Mouse (Mus musculus): ENCODE results near the gene Shc2. TPM values are rescaled to one million over a fixed set of nuclear protein-coding genes. Genes with fewer than 3 reads are reported as not detected.

Gene Shc2
- polyA plus RNA-seq, 1 experiment from 2014 or later: 1.1 TPM

GRCm38 (mm10) chr10:79669576-79670057 is 31.9 kb upstream of the Shc2 start:
- Histone ChIP-seq H3K9me3 (ENCODE audit: low read length) (no peaks in the 10 kb centered on the region), H3K4me2 (replicated peaks; ENCODE audit: low read depth, low read length) (peak overlapping the region; percentile 69), H3K9ac (replicated peaks; ENCODE audit: low read depth) (peak overlapping the region; percentile 45), H3K27me3 (replicated peaks; ENCODE audit: insufficient read depth, low read length) (no peaks in the 10 kb centered on the region), H3K4me3 (ENCODE audit: low read depth, low read length) (peak overlapping the region; percentile 88), H3K4me1 (ENCODE audit: insufficient read depth, low read depth, low read length) (peaks cover 10% of the 10 kb centered on the region; the same call in 1 of the 2 replicates), H3K27ac (ENCODE audit: low read length) (peak overlapping the region; percentile 88), H3K36me3 (ENCODE audit: insufficient read depth, low read length) (no peaks in the 10 kb centered on the region)
- DNase-seq (ENCODE audit: low spot score): peak; percentile 65
- TF ChIP-seq EP300 (IDR thresholded peaks at IDR 0.05) (no peak), CTCF (IDR thresholded peaks at IDR 0.05) (no peak)
- WGBS: under 1% methylated on average over 47 of the region's 47 CpGs
- ATAC-seq: peak; percentile 47

GRCm38 (mm10) chr10:79668771-79669575 is 31.3 kb upstream of the Shc2 start, which contains the start of gene Tpgs1:
Gene Tpgs1 (plus strand): TSS chr10:79669369.
- no peaks in the 10 kb centered on the region for H3K36me3 ChIP-seq (ENCODE audit: insufficient read depth, low read length)
- H3K9me3 ChIP-seq (ENCODE audit: low read length): no peaks in the 10 kb centered on the region
- TF ChIP-seq CTCF (IDR thresholded peaks at IDR 0.05): peak; percentile 91
- TF ChIP-seq EP300 (IDR thresholded peaks at IDR 0.05): peak; percentile 63
- H3K4me2 ChIP-seq (replicated peaks; ENCODE audit: low read depth, low read length): peak within 1 kb of the TSS; percentile 69
- DNase-seq (ENCODE audit: low spot score): peak; percentile 96
- peak within 1 kb of the TSS; percentile 88 for H3K4me3 ChIP-seq (ENCODE audit: low read depth, low read length)
- peak within 1 kb of the TSS; percentile 88 for H3K27ac ChIP-seq (ENCODE audit: low read length)
- H3K27me3 ChIP-seq (replicated peaks; ENCODE audit: insufficient read depth, low read length): no peaks in the 10 kb centered on the region
- H3K9ac ChIP-seq (replicated peaks; ENCODE audit: low read depth): peak within 1 kb of the TSS; percentile 45
- H3K4me1 ChIP-seq (ENCODE audit: insufficient read depth, low read depth, low read length): peaks cover 10% of the 10 kb centered on the region; the same call in 1 of the 2 replicates
- ATAC-seq: peak; percentile 91
- WGBS: under 1% methylated on average over 44 of the region's 45 CpGs

- DNase-seq (ENCODE audit: low spot score) (no peak), ATAC-seq (no peak)
- 81% methylated on average over 5 of the region's 5 CpGs for WGBS
- no peak overlapping the region for H3K9ac ChIP-seq (replicated peaks; ENCODE audit: low read depth)
- no peak for TF ChIP-seq EP300 (IDR thresholded peaks at IDR 0.05)
- no peak for TF ChIP-seq CTCF (IDR thresholded peaks at IDR 0.05)
- H3K27me3 ChIP-seq (replicated peaks; ENCODE audit: insufficient read depth, low read length): no peaks in the 10 kb centered on the region
- H3K36me3 ChIP-seq (ENCODE audit: insufficient read depth, low read length): no peaks in the 10 kb centered on the region
- H3K4me2 ChIP-seq (replicated peaks; ENCODE audit: low read depth, low read length): no peak overlapping the region
- H3K4me1 ChIP-seq (ENCODE audit: insufficient read depth, low read depth, low read length): peaks cover 10% of the 10 kb centered on the region; the same call in 1 of the 2 replicates
- no peak overlapping the region for H3K27ac ChIP-seq (ENCODE audit: low read length)
- H3K9me3 ChIP-seq (ENCODE audit: low read length): no peaks in the 10 kb centered on the region
- no peak overlapping the region for H3K4me3 ChIP-seq (ENCODE audit: low read depth, low read length)
Measured at GRCm38 (mm10) chr10:79668076-79668475, 30.4 kb upstream of the Shc2 start.

GRCm38 (mm10) chr10:79666493-79666892 is 28.8 kb upstream of the Shc2 start:
- WGBS: 66% methylated on average over 9 of the region's 9 CpGs
- H3K9ac ChIP-seq (replicated peaks; ENCODE audit: low read depth): no peak overlapping the region
- no peak overlapping the region for H3K4me3 ChIP-seq (ENCODE audit: low read depth, low read length)
- no peaks in the 10 kb centered on the region for H3K36me3 ChIP-seq (ENCODE audit: insufficient read depth, low read length)
- DNase-seq (ENCODE audit: low spot score) (no peak), ATAC-seq (no peak)
- H3K27ac ChIP-seq (ENCODE audit: low read length): no peak overlapping the region
- TF ChIP-seq EP300 (IDR thresholded peaks at IDR 0.05) (no peak), CTCF (IDR thresholded peaks at IDR 0.05) (no peak)
- H3K27me3 ChIP-seq (replicated peaks; ENCODE audit: insufficient read depth, low read length): no peaks in the 10 kb centered on the region
- H3K4me1 ChIP-seq (ENCODE audit: insufficient read depth, low read depth, low read length): peaks cover 10% of the 10 kb centered on the region; the same call in 1 of the 2 replicates
- no peak overlapping the region for H3K4me2 ChIP-seq (replicated peaks; ENCODE audit: low read depth, low read length)
- H3K9me3 ChIP-seq (ENCODE audit: low read length): no peaks in the 10 kb centered on the region

GRCm38 (mm10) chr10:79665051-79665450 is 27.3 kb upstream of the Shc2 start:
- WGBS: 78% methylated on average over 8 of the region's 8 CpGs
- TF ChIP-seq CTCF (IDR thresholded peaks at IDR 0.05) (no peak), EP300 (IDR thresholded peaks at IDR 0.05) (no peak)

GRCm38 (mm10) chr10:79664131-79664665 is 26.5 kb upstream of the Shc2 start, which contains the start of gene Madcam1:
Gene Madcam1 (plus strand): TSS chr10:79664559.
- no peak within 1 kb of the TSS for H3K9ac ChIP-seq (replicated peaks; ENCODE audit: low read depth)
- TF ChIP-seq CTCF (IDR thresholded peaks at IDR 0.05) (peak; percentile 93), EP300 (IDR thresholded peaks at IDR 0.05) (no peak)
- 11% methylated on average over 13 of the region's 13 CpGs for WGBS
- no peaks in the 10 kb centered on the region for H3K27me3 ChIP-seq (replicated peaks; ENCODE audit: insufficient read depth, low read length)
- DNase-seq (ENCODE audit: low spot score) (peak; percentile 65), ATAC-seq (0 out of 2 replicates have a peak, but pooled peaks have one; percentile 14)
- H3K4me1 ChIP-seq (ENCODE audit: insufficient read depth, low read depth, low read length): no peaks in the 10 kb centered on the region
- H3K36me3 ChIP-seq (ENCODE audit: insufficient read depth, low read length): no peaks in the 10 kb centered on the region
- H3K9me3 ChIP-seq (ENCODE audit: low read length): no peaks in the 10 kb centered on the region
- H3K4me3 ChIP-seq (ENCODE audit: low read depth, low read length): no peak within 1 kb of the TSS
- no peak within 1 kb of the TSS for H3K4me2 ChIP-seq (replicated peaks; ENCODE audit: low read depth, low read length)
- no peak within 1 kb of the TSS for H3K27ac ChIP-seq (ENCODE audit: low read length)

More at GRCm38 (mm10) chr10:79665051-79665450, 27.3 kb upstream of the Shc2 start:
- no peaks in the 10 kb centered on the region for H3K27me3 ChIP-seq (replicated peaks; ENCODE audit: insufficient read depth, low read length)
- ATAC-seq (no peak), DNase-seq (ENCODE audit: low spot score) (no peak)
- H3K36me3 ChIP-seq (ENCODE audit: insufficient read depth, low read length): no peaks in the 10 kb centered on the region
- H3K27ac ChIP-seq (ENCODE audit: low read length): no peak overlapping the region
- no peaks in the 10 kb centered on the region for H3K9me3 ChIP-seq (ENCODE audit: low read length)
- no peak overlapping the region for H3K9ac ChIP-seq (replicated peaks; ENCODE audit: low read depth)
- peaks cover 4% of the 10 kb centered on the region; the same call in 1 of the 2 replicates for H3K4me1 ChIP-seq (ENCODE audit: insufficient read depth, low read depth, low read length)
- H3K4me2 ChIP-seq (replicated peaks; ENCODE audit: low read depth, low read length): no peak overlapping the region
- no peak overlapping the region for H3K4me3 ChIP-seq (ENCODE audit: low read depth, low read length)
